Mouse (Mus musculus): ENCODE measurements around the gene Gnas. TPM values are rescaled to one million over a fixed set of nuclear protein-coding genes. Genes with fewer than 3 reads are reported as not detected.

Gnas gene
- polyA plus RNA-seq, 1 experiment, result 1,052 TPM

DNA sequence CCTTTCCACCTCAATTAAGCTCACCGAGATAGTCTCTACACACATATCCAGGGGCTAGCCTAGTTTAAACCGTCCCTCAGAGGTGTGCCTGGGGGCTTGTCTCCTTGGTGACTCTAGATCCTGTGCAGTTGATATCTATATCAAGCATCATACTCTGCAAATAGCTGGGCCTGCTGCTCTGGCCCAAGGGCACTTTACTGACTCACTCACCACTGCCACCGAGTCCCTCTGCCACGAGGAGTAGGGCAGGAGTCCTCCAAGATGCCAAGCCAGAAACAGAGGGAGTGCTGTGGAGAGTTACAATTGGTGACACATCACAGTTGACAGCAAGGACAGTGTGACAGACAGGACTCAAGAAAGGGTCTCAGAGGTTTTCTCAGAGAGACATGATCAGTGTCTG is 75.5 kb downstream of the Gnas start:
- no peak for DNase-seq (ENCODE audit: low spot score)

- DNase-seq (ENCODE audit: low spot score), result no peak
These were observed 82.5 kb downstream of the Gnas start for GRCm38 (mm10) chr2:174366571-174366970.

DNA sequence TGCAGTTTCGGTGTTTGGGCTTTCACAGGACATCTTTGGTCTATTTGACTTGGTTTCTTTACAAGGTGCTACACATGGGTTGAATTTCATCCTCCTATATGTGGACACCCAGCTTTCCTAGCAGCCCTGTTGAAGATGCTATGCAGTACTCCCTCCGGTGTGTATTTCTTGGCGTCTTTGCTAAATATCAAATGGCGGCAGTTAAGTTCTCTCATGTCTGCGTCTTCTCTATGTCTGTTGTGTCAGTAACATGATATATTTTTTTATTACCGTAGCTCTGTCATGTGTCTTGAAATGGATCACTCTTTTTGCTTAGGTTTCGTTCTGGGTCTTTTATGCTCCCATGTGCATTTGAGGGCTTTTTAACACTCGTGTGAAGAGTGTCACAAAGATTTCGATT is 96.9 kb downstream of the Gnas start:
- DNase-seq (ENCODE audit: low spot score), result no peak

GRCm38 (mm10) chr2:174391936-174392335 is 107.8 kb downstream of the Gnas start:
- DNase-seq (ENCODE audit: low spot score), result no peak

GRCm38 (mm10) chr2:174392554-174392953 is 108.4 kb downstream of the Gnas start:
- DNase-seq (ENCODE audit: low spot score), result no peak

DNA sequence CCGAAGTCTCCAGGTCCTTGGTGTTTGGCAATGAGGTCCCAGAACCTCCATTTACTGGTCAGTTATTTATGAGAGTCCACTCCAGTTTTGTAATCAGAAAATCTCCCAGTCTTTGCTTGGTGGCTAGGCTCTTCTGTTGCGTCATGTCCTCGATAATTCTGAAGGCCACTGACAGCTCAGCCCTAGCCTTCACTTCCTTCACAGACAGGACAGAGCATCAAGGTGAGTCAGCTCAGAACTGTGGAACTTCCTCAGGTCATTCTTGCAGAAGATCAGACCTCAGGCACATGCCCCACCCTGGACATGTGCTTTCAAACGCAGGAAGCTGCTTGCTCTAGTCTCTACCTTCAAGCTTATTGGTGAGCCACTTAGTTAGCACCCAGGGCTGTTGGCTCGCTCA is 109.3 kb downstream of the Gnas start:
- DNase-seq (ENCODE audit: low spot score), result no peak

Other genes with a start within 250 kb of the Gnas start
- gene Stx16, start 208.0 kb upstream of the Gnas start, polyA plus RNA-seq (2012; rRNA removed), result 50.6 and 51.9 TPM in 2 replicates
- gene Npepl1, start 174.0 kb upstream of the Gnas start, polyA plus RNA-seq (2012; rRNA removed), result 80.8 and 95.4 TPM in 2 replicates
- gene Gm20721, start 62.4 kb downstream of the Gnas start, polyA plus RNA-seq (2012; rRNA removed), result 0.09 TPM in 1 of 2 replicates, not detected in the other
- gene Nelfcd, start 131.5 kb downstream of the Gnas start, polyA plus RNA-seq (2012; rRNA removed), result 39.8 and 48.3 TPM in 2 replicates
- 128 and 151 TPM in 2 replicates for gene Ctsz, start 154.7 kb downstream of the Gnas start, polyA plus RNA-seq (2012; rRNA removed)
- gene Tubb1, start 166.4 kb downstream of the Gnas start, polyA plus RNA-seq (2012; rRNA removed), result 0.04 and 0.19 TPM in 2 replicates
- gene Atp5e, start 179.8 kb downstream of the Gnas start, polyA plus RNA-seq (2012; rRNA removed), result 620 and 635 TPM in 2 replicates
- gene Prelid3b, start 188.8 kb downstream of the Gnas start, polyA plus RNA-seq (2012; rRNA removed), result 48.8 and 61.4 TPM in 2 replicates

All from urinary bladder, adult 2 months (tissue).